Mouse (Mus musculus) frontal cortex, postnatal 14 days (tissue): ENCODE data around the gene Zfp597.
"Not testable (repeated sequence)": the region's sequence is repeated elsewhere in the genome, so short reads cannot be mapped to it uniquely, and the experiment has no call there.

Experiments
- DNase-seq, 2 experiments: peaks; one replicate each; pipeline ENCODE4 v3.0.0; 2022; ENCODE audit warnings: low spot score in 2 of 2

Zfp597 gene

DNA sequence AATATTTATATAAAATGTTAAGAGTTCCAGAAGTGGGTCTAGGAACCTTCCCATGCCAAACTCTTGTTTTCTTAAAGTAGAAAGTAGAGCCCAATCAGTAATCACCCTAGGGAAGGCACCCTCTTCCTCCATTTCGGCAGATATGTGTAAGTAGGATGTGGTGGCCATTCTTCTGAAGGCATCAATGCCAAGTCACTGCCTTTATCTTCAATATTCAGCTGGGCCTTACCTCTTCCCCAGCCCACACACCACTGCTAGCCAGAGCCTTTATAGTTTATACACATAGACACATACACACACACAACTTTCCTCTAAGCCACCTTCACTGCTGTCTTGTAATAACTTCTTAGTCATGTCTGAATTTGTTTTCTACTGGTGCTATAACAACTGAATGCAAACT is 28.6 kb downstream of the Zfp597 start:
- no peak for DNase-seq

GRCm38 (mm10) chr16:3854437-3855182 is 29.8 kb downstream of the Zfp597 start:
- no peak for DNase-seq

GRCm38 (mm10) chr16:3852586-3852985 is 31.8 kb downstream of the Zfp597 start:
- DNase-seq = no peak

GRCm38 (mm10) chr16:3851301-3851700 is 33.1 kb downstream of the Zfp597 start:
- DNase-seq = not testable (repeated sequence)

DNA sequence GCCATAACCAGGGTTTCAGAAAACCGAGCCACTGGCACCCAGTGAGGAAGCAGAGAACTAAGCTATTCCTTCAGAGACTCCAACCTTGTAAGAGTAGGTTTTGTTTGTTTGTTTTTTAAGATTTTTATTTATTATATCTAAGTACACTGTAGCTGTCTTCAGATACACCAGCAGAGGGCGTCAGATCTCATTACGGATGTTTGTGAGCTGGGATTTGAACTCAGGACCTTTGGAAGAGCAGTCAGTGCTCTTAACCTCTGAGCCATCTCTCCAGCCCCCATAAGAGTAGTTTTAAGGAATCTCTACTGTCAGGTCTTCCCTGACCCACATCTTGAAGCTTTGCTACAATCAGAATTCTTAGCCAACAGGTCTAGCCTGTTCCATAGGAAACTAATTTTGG is 35.9 kb downstream of the Zfp597 start:
- no peak for DNase-seq

DNA sequence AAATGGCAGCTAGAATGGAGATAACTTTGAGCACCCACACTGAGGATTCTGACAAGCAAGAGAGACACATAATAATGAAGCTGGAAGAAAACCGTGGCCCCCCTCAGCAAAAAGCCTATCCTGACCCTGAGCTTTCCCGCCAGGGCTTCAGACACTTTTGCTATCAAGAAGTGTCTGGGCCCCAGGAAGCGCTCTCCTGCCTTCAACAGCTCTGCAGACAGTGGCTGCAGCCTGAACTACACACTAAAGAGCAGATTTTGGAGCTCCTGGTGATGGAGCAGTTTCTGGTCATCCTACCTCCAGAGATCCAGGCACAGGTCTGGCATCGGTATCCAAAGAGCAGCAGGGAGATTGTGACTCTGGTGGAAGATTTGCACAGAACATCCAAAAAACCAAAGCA is 36.5 kb downstream of the Zfp597 start:
- DNase-seq = no peak

GRCm38 (mm10) chr16:3846711-3847518 is 37.4 kb downstream of the Zfp597 start, which contains the start of gene Zfp174:
Gene Zfp174 (plus strand): TSS chr16:3847268.
- peak; percentile 87 to 90 for DNase-seq

DNA sequence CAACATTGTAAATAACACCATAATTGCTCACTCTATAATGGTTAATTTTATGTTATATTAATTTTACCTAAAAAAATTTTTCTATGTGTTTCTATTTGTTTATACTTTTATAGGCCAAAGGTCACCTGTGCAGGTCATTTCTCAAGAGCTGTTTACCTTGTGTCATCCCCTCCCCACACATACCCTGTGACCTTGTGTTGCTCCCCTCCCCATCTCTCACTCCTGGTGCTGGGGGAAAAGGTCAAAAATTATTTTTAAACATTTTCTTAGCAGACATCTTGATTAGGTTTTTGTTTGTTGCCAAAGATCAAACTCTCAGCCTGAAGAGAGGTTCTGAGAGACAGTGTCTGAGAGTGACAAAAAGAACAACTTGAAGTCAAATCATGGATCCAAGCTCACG is 40.6 kb downstream of the Zfp597 start:
- DNase-seq = no peak

GRCm38 (mm10) chr16:3842989-3843388 is 41.4 kb downstream of the Zfp597 start:
- DNase-seq = no peak

GRCm38 (mm10) chr16:3839157-3839885 is 45.0 kb downstream of the Zfp597 start:
- no peak for DNase-seq

DNA sequence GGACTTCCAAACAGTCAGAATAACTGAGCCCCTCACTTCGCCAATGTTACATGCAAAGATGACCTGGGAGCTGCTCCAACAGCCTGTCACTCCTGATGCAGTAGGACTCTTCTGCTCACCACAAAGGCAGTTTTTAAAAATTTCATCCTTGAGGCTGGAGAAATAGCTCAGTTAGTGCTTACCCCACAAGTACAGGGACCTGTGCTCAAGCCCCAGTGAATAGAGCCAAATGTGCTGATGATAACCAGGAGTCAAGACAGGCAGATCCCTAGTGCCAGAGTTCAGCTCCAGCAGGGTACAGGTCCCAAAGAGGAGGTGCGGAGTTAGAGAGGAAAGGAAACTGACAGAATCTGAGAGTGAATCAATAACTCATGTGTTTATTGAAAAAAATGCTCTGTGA is 48.9 kb downstream of the Zfp597 start:
- DNase-seq = no peak

GRCm38 (mm10) chr16:3830588-3831109 is 53.7 kb downstream of the Zfp597 start, which contains the start of gene Olfr15:
Gene Olfr15 (plus strand): TSS chr16:3830878.
- DNase-seq = no peak

DNA sequence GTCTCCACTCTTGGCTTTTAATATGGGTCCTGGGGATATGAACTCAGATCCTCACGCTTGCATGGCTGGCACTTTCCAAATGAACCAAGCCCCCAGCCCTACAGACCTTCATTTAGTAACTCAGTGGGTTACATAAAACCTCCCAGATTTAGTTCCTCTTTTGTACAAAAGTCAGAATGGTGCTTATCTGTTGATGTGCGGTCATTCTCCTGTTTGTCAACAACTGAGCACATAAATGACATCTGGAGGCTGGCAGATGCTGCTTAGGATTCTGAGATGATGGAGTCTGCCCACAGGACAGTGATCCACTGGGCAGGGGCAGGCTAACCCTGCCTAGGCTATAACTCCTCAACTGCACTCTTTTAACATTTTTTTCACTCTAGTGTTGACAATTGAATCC is 54.6 kb downstream of the Zfp597 start:
- DNase-seq = no peak

- no peak for DNase-seq
These were observed 56.3 kb downstream of the Zfp597 start for GRCm38 (mm10) chr16:3828021-3828420.

GRCm38 (mm10) chr16:3820202-3820601 is 64.2 kb downstream of the Zfp597 start:
- no peak for DNase-seq

- DNase-seq = not testable (repeated sequence)
These were observed 69.7 kb downstream of the Zfp597 start for GRCm38 (mm10) chr16:3814667-3815066.
